Mouse (Mus musculus) intestine, embryonic 15.5 days (tissue): ENCODE data around the gene Ifngr2. TPM values are rescaled to one million over a fixed set of nuclear protein-coding genes. Genes with fewer than 3 reads are reported as not detected.

ENCODE experiments used
- ATAC-seq: fragments of 200-750 bp; cut with Nextera tagmentation; 2 replicates; pipeline ENCODE4 v1.8.0; 2017; ENCODE audit warnings: moderate TSS enrichment, moderate library complexity
- H3K27ac ChIP-seq: fragments of 300-500 bp; sonication (generic); 2 replicates; pipeline ENCODE4 v1.5.1; 2015; ENCODE audit warnings: mild to moderate bottlenecking, inconsistent platforms
- H3K27me3 ChIP-seq: fragments of 300-500 bp; sonication (generic); replicated peaks from 2 replicates; pipeline ENCODE4 v1.6.1; 2015; ENCODE audit warnings: inconsistent platforms
- H3K36me3 ChIP-seq: fragments of 300-500 bp; sonication (generic); 2 replicates; pipeline ENCODE4 v1.6.1; 2015; ENCODE audit warnings: inconsistent platforms
- H3K4me1 ChIP-seq: fragments of 300-500 bp; sonication (generic); replicated peaks from 2 replicates; pipeline ENCODE4 v1.6.1; 2015; ENCODE audit warnings: inconsistent platforms
- H3K4me2 ChIP-seq: fragments of 300-500 bp; sonication (generic); replicated peaks from 2 replicates; pipeline ENCODE4 v1.6.1; 2015; ENCODE audit warnings: mild to moderate bottlenecking, inconsistent platforms
- H3K4me3 ChIP-seq: fragments of 300-500 bp; sonication (generic); replicated peaks from 2 replicates; pipeline ENCODE4 v1.5.1; 2015; ENCODE audit warnings: inconsistent platforms
- H3K9ac ChIP-seq: fragments of 300-500 bp; sonication (generic); 2 replicates; pipeline ENCODE4 v1.6.1; 2015; ENCODE audit warnings: inconsistent platforms
- H3K9me3 ChIP-seq: fragments of 300-500 bp; sonication (generic); 2 replicates; pipeline ENCODE4 v1.6.1; 2016; ENCODE audit warnings: inconsistent platforms
- WGBS: fragments of 180-500 bp; shearing (Covaris S2); methylation state at CpG from one replicate; pipeline ENCODE4 v1.1.7; 2015; 5-methylcytosine and 5-hydroxymethylcytosine counted together
- polyA plus RNA-seq: library from polyadenylated mRNA; unstranded; fragments of >200 nt; fragmentation: Nextera tagmentation; extraction: Ambion mirVana; gene quantifications from 2 replicates; pipeline ENCODE4 v1.2.1, GENCODE M21; 2015

The Ifngr2 gene
- polyA plus RNA-seq, 1 experiment from 2014 or later: 76.4 TPM

DNA sequence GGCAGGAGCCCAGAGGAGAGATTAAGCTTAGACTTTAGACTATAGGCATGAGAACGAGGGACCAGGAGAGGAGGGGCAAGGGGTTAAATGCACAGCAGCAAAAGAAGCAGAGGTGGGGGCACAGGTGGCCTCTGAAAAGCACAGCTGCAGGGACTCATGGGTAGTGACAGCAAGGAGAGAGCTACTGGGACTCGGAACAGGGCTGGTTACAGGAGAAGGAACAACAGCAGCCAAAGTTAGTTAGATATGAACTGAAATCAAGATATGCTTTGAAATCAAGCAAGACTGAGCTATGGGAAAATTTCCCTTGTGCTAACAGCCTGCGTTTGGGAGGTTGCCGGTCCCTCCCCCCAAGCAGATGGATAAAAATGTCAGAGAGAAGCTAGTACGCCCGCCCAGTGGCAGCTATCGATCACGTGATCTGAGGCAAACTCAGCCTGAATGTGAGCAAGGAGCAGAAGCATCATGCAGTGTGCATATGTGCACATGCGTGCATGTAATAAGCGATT, 5.2 kb upstream of the Ifngr2 start:
- 35% methylated on average over 10 of the region's 10 CpGs for WGBS

DNA sequence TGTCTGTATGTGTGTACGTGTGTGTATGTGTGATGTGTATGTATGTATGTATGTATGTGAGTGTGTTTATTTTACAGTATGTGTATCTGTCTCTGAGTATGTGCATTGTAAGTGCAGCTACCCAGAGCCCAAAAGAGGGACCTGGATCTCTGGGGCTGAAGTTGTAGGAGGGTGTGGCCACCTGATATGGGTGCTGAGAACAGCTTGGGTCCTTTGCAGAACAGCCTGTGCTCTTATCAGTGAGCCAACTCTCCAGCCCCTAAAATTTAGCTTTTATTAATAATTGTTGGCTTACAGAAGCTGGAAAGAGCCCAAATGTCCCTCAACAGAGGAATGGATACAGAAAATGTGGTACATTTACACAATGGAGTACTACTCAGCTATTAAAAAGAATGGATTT, 3.3 kb upstream of the Ifngr2 start:
- no peak for ATAC-seq
- no peaks in the 10 kb centered on the region for H3K9me3 ChIP-seq
- 98% methylated on average over 1 of the region's 1 CpGs for WGBS
- no peak overlapping the region for H3K27ac ChIP-seq
- peaks cover 22% of the 10 kb centered on the region for H3K4me1 ChIP-seq
- no peaks in the 10 kb centered on the region for H3K27me3 ChIP-seq
- no peak overlapping the region for H3K4me2 ChIP-seq
- H3K4me3 ChIP-seq: no peak overlapping the region
- no peak overlapping the region for H3K9ac ChIP-seq
- no peaks in the 10 kb centered on the region for H3K36me3 ChIP-seq

More for the DNA sequence above, 5.2 kb upstream of the Ifngr2 start:
- Histone ChIP-seq H3K36me3 (no peaks in the 10 kb centered on the region), H3K4me3 (no peak overlapping the region; the same call in 1 of the 2 replicates), H3K27me3 (no peaks in the 10 kb centered on the region), H3K9me3 (no peaks in the 10 kb centered on the region), H3K4me1 (peaks cover 22% of the 10 kb centered on the region), H3K4me2 (peak overlapping the region; percentile 15), H3K27ac (no peak overlapping the region), H3K9ac (no peak overlapping the region)
- ATAC-seq: peak; percentile 60

DNA sequence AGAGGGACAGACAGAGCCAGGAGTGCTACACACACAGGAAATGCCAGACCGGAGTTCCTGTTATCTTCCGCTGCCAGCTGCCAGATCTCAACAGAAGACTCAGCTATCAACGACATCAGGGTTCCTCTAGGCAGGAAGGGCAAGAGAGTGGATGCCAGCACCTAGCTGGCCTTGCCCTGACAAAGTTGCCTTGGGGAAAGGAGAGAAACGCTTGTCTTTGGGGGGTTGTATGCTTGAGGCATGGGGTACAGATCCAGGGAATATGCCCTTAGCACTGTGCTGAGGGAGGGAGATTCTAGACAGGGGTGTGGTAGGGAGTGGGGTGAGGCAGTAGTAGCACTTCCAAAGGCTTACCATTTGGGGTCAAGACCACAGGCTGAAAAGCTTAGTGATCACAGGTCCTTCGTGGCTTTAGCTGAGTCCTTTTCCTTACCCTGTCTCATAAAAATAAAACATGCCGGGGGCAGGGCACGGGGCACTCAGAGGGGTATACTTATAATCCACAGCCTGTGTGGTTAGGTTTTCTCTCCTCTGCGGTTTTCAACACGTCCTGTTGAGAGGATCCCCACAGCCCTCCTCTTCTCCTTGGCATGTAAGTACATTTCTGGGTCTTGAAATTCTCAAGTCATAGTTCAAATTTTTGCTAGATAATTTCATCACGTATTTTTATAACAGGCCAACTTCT, 1.1 kb upstream of the Ifngr2 start:
- ATAC-seq: no peak
- H3K4me2 ChIP-seq: no peak overlapping the region

DNA sequence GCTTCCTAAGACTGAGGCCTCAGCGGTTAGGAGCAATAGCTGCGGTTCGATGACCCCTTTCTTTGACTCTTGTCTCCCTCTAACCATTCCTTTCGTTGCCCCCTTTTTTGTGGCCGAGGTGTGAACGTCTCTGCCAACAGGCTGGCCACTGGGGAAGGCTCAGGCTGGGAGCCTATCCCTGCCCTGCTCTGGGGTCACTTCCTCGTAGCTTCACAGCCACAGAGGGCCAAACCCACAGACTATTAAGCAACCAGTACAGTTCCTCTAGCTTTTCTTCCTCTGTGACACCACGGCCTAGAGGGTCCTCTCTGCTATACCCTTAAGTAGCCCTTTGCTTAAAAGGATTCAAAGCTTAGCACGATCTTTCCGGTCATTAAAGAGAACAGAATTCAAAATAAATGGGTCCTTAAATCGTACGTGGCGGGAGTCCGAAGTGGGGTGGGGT, 459 bp upstream of the Ifngr2 start:
- peak; percentile 42 for ATAC-seq
- peaks cover 25% of the 10 kb centered on the region for H3K4me1 ChIP-seq
- no peaks in the 10 kb centered on the region for H3K27me3 ChIP-seq
- H3K4me3 ChIP-seq: peak overlapping the region; percentile 95
- peak overlapping the region; percentile 74 for H3K4me2 ChIP-seq
- no peaks in the 10 kb centered on the region for H3K9me3 ChIP-seq
- peak overlapping the region; percentile 98 for H3K9ac ChIP-seq
- WGBS: 17% methylated on average over 14 of the region's 14 CpGs
- no peaks in the 10 kb centered on the region for H3K36me3 ChIP-seq
- H3K27ac ChIP-seq: peak overlapping the region; percentile 86

More for the DNA sequence above, 1.1 kb upstream of the Ifngr2 start:
- H3K4me3 ChIP-seq: no peak overlapping the region
- H3K9ac ChIP-seq: no peak overlapping the region
- WGBS: 58% methylated on average over 10 of the region's 10 CpGs
- H3K4me1 ChIP-seq: peaks cover 28% of the 10 kb centered on the region
- H3K36me3 ChIP-seq: no peaks in the 10 kb centered on the region
- H3K27me3 ChIP-seq: no peaks in the 10 kb centered on the region
- H3K9me3 ChIP-seq: no peaks in the 10 kb centered on the region
- H3K27ac ChIP-seq: 0 out of 2 replicates have a peak overlapping the region, but pooled peaks have one; percentile 86

DNA sequence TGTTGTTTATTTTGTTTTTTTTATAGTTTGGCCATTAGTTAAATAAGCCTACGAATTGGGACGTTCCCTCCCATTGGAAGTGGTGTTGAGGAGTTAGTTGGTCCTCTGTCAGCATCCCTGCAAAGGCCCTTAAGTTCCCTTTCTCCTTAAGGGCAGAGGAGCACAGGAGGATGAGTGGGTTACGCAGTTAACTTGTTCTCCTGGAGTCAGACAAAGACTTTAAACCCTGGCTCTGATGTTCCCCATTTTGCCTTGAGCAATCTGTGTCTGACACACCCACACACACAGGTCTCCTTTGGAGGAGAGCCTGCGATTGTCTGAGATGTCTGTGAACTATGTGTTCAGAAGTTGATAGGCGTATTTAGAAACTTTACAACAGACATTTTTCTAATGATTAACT, 1.1 kb downstream of the Ifngr2 start:
- WGBS: 40% methylated on average over 5 of the region's 5 CpGs

DNA sequence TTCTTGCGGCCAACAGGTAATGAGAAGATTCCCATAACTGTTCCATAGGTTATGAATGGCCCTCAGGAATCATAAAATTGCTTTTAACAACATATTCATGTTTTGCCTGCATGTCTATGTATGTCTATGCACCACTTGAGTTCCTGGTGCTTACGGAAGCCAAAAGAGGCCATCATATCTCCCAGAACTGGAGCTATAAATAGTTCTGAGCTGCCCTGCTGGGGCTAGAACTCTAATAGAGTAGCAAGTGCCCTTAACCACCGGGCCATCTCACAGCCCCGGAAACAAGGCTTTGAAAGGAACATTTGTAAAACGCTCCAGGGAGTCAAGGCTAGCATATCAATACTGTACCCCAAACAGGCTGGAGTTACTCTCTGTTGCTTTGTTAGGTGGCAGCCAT, 1.7 kb downstream of the Ifngr2 start:
- ATAC-seq: no peak
- H3K4me3 ChIP-seq: peak overlapping the region; percentile 26
- no peaks in the 10 kb centered on the region for H3K27me3 ChIP-seq
- H3K36me3 ChIP-seq: no peaks in the 10 kb centered on the region
- H3K4me1 ChIP-seq: peaks cover 30% of the 10 kb centered on the region
- H3K9ac ChIP-seq: peak overlapping the region; percentile 14; the same call in 1 of the 2 replicates
- 31% methylated on average over 5 of the region's 5 CpGs for WGBS
- H3K27ac ChIP-seq: peak overlapping the region; percentile 80
- H3K9me3 ChIP-seq: no peaks in the 10 kb centered on the region
- H3K4me2 ChIP-seq: peak overlapping the region; percentile 74

More for the DNA sequence above, 1.1 kb downstream of the Ifngr2 start:
- H3K4me2 ChIP-seq: peak overlapping the region; percentile 74
- H3K9me3 ChIP-seq: no peaks in the 10 kb centered on the region
- peak overlapping the region; percentile 98; the same call in 1 of the 2 replicates for H3K9ac ChIP-seq
- H3K4me1 ChIP-seq: peaks cover 24% of the 10 kb centered on the region; the same call in 1 of the 2 replicates
- no peaks in the 10 kb centered on the region for H3K27me3 ChIP-seq
- peak; percentile 40 for ATAC-seq
- H3K27ac ChIP-seq: peak overlapping the region; percentile 86
- no peaks in the 10 kb centered on the region for H3K36me3 ChIP-seq
- peak overlapping the region; percentile 95 for H3K4me3 ChIP-seq

DNA sequence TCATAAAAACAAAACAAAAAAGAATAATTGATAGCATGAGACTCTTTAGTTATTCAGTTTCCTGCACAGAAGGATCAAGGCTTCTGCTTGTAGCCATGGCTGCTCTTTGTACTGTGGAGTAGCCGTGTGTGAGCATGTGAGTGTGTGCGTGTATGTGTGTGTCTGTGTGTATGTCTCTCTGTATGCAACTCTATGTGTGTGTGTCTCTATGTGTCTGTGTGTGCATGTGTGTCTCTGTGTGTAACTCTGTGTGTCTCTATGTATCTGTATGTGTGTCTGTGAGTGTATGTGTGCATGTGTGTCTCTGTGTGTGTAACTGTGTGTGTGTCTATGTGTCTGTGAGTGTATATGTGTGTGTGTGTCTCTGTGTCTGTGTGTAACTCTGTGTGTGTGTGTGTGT, 2.1 kb downstream of the Ifngr2 start:
- Histone ChIP-seq H3K4me1 (peaks cover 34% of the 10 kb centered on the region), H3K4me3 (peak overlapping the region; percentile 26), H3K36me3 (no peaks in the 10 kb centered on the region), H3K27me3 (no peaks in the 10 kb centered on the region), H3K9me3 (no peaks in the 10 kb centered on the region), H3K9ac (peak overlapping the region; percentile 14; the same call in 1 of the 2 replicates), H3K4me2 (peak overlapping the region; percentile 74), H3K27ac (peak overlapping the region; percentile 80)
- no peak for ATAC-seq
- 70% methylated on average over 2 of the region's 2 CpGs for WGBS

DNA sequence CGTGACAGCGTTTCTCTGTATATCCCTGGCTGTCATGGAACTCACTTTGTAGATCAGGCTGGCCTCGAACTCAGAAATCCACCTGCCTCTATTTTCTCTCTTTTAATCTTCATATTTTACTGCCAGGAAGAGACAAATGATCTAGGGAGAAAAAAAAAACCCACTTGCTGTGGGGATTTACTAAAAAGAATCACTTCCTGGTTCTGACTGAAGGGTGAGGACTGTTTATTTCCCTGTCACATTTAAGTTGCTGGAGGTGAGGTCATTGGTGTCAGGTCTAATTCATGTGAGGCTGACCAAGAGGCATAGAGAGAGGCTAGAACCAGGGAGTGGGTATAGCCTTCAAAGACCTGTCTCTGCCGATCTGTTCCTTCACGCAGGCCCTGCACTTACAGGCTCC, 2.7 kb downstream of the Ifngr2 start:
- 65% methylated on average over 5 of the region's 5 CpGs for WGBS
- no peak overlapping the region for H3K9ac ChIP-seq
- no peaks in the 10 kb centered on the region for H3K27me3 ChIP-seq
- ATAC-seq: no peak
- H3K4me1 ChIP-seq: peaks cover 41% of the 10 kb centered on the region
- peak overlapping the region; percentile 70 for H3K27ac ChIP-seq
- no peaks in the 10 kb centered on the region for H3K36me3 ChIP-seq
- no peaks in the 10 kb centered on the region for H3K9me3 ChIP-seq
- peak overlapping the region; percentile 74 for H3K4me2 ChIP-seq
- H3K4me3 ChIP-seq: no peak overlapping the region

DNA sequence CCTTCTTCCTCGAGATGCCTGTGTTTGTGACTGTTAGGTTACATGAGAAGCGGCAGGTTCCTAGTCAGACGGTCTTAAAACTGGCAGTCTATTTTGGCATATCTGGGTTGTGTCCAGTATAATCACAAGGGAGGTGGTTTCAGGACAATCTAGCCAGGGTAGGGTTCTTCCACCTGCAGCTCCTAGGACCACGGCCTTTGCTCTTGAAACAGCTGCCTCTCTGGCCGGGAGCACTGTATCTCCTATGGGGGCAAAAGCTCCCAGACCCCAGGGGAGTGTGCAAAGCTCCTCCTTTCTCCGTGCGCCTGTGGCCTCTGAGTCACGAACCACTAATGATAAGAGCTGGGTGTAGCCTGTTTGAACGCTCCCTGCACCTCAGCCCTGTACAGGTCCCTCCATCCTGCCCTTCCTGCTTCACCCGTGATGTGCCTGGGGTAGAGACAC, 4.2 kb downstream of the Ifngr2 start:
- Histone ChIP-seq H3K27me3 (no peaks in the 10 kb centered on the region), H3K4me3 (no peak overlapping the region), H3K9ac (no peak overlapping the region), H3K4me2 (peak overlapping the region; percentile 6), H3K9me3 (no peaks in the 10 kb centered on the region), H3K4me1 (peaks cover 44% of the 10 kb centered on the region), H3K27ac (peak overlapping the region; percentile 75), H3K36me3 (0 out of 2 replicates have a peak, but pooled peaks cover 4% of the 10 kb centered on the region)
- WGBS: 59% methylated on average over 10 of the region's 10 CpGs
- peak; percentile 63 for ATAC-seq

DNA sequence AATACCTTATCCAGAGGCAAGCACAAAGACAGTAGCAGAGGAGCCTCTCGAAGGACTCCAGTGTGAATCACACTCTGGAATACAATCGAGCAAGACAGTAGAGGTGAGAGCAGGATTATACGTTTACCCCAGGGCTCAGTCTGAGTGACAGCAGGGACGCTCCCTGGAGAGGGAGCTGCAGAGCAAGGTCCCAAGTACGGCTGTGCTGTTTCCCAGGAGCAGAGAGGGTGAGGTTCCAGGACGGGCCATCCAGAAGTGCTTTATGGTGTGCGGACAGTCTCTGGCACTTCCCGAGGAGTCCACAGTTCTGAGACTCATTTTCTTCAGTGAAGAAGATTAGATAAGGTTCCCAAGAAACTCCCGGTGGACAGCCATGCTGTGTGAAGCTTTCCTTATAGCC, 5.2 kb downstream of the Ifngr2 start:
- Histone ChIP-seq H3K9me3 (no peaks in the 10 kb centered on the region), H3K4me3 (no peak overlapping the region), H3K4me2 (peak overlapping the region; percentile 6; the same call in 1 of the 2 replicates), H3K4me1 (peaks cover 39% of the 10 kb centered on the region), H3K36me3 (0 out of 2 replicates have a peak, but pooled peaks cover 4% of the 10 kb centered on the region), H3K27me3 (no peaks in the 10 kb centered on the region), H3K27ac (peak overlapping the region; percentile 75), H3K9ac (no peak overlapping the region)
- WGBS: 50% methylated on average over 9 of the region's 9 CpGs
- ATAC-seq: peak; percentile 40

DNA sequence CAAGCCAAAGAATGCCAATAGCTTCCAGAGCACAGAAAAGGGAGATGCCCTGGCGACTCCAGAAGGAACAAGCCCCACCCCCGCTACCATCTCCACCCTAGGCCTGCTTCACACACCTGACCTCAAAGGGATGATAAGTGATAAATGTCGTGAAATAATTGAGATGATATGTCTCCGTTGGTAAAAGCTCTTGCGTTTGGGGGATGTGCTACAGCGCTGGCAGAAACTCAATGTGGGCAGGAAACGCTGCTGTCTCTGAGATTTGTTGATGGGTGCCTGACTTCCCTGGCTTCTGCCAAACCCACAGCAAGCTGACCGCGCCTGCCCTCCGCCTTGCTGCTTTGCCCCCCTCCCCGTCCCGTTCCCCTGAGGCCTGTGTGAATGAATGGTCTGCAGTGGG, 6.8 kb downstream of the Ifngr2 start:
- 50% methylated on average over 12 of the region's 12 CpGs for WGBS
- ATAC-seq: no peak
- no peaks in the 10 kb centered on the region for H3K9me3 ChIP-seq
- no peak overlapping the region for H3K9ac ChIP-seq
- peaks cover 12% of the 10 kb centered on the region; the same call in 1 of the 2 replicates for H3K36me3 ChIP-seq
- H3K4me3 ChIP-seq: no peak overlapping the region
- no peak overlapping the region; the same call in 1 of the 2 replicates for H3K4me2 ChIP-seq
- no peak overlapping the region for H3K27ac ChIP-seq
- peaks cover 35% of the 10 kb centered on the region for H3K4me1 ChIP-seq
- no peaks in the 10 kb centered on the region for H3K27me3 ChIP-seq

DNA sequence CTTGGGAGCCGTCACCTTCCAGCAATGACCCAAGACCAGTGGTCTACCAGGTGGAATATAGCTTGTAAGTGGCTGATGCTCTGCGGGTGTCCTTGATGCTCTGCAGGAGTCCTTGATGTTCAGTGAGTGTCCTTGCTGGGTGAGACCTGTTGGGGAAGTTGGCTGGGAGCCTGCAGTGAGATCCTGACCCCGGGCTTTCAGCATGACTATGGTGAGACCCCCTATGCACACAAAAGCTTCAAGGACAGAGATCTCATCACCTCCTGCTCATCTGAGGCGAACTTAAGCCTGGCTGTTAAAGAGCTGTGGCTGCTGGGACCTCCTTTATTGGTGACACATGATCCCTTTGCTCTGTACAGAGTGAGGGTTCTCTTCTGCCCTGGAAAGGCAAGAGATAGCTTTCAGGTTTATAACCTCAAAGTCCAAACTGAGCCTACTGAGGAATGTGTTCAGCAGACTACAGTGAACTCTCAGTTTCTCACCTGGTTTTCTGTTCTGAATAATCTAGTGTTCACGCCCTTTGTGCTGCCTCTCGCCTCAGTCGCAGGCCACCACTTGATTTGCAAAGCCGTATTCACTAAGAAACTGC, 8.2 kb downstream of the Ifngr2 start:
- WGBS: 66% methylated on average over 8 of the region's 8 CpGs
- Histone ChIP-seq H3K4me3 (no peak overlapping the region), H3K9me3 (no peaks in the 10 kb centered on the region), H3K4me1 (peaks cover 29% of the 10 kb centered on the region), H3K27me3 (no peaks in the 10 kb centered on the region), H3K4me2 (no peak overlapping the region), H3K27ac (peak overlapping the region; percentile 25), H3K36me3 (peaks cover 18% of the 10 kb centered on the region; the same call in 1 of the 2 replicates), H3K9ac (no peak overlapping the region)
- ATAC-seq: peak; percentile 69
